ENCODE assay signal across 19 mouse cellular contexts in genomic region chr1:72069056-72069455, GRCm38 (mm10).
DNase-seq lines count a peak whose midpoint lies in the region; ATAC-seq and TF ChIP-seq lines count a peak whose summit lies in the region.
"Had no signal": no experiment of that assay in that cellular context is flagged by ENCODE, and none has a peak within 500 bp of the region (broad histone marks: within the 10 kb centered on the region; RNA-seq: fewer than 3 reads in every experiment).

No protein-coding gene starts in this region.

- no peak for DNase-seq in forebrain, embryonic 11.5 days (ENCODE audit: low spot score)
- DNase-seq in lung, adult 2 months = no peak
- DNase-seq in adipocyte (ENCODE audit: low spot score) = peak; percentile 20
- peak; percentile 41 for DNase-seq in midbrain, postnatal 0 days (ENCODE audit: low spot score)
- no peak for DNase-seq in left cerebral cortex, adult 11 months (ENCODE audit: low spot score)
- DNase-seq: cerebellum, adult 11-12 months; gastrocnemius, postnatal 36 days; kidney, postnatal 25 days; layer of hippocampus, adult 9-11 months; lung, postnatal 36 days; thymus, postnatal 14 days had no signal

- TF ChIP-seq POLR2A in lung, adult 2 months (IDR thresholded peaks at IDR 0.05; ENCODE audit: borderline replicate concordance, extremely low read depth, low read depth, low read length) = no peak

- WGBS in forebrain, embryonic 12.5 days = 50% methylated on average over 4 of the region's 4 CpGs
- 68% methylated on average over 4 of the region's 4 CpGs for WGBS in forebrain, embryonic 11.5 days
- 48% methylated on average over 4 of the region's 4 CpGs for WGBS in lung, embryonic 16.5 days
- WGBS in lung, adult 2 months = 47% methylated on average over 4 of the region's 4 CpGs
- 55% methylated on average over 4 of the region's 4 CpGs for WGBS in midbrain, postnatal 0 days

- no peaks in the 10 kb centered on the region for H3K9me3 ChIP-seq in forebrain, embryonic 12.5 days
- no peaks in the 10 kb centered on the region for H3K9me3 ChIP-seq in forebrain, embryonic 11.5 days (ENCODE audit: control insufficient read depth, low read length)
- H3K9me3 ChIP-seq in lung, embryonic 16.5 days (ENCODE audit: control insufficient read depth, low read length) = no peaks in the 10 kb centered on the region
- H3K9me3 ChIP-seq in midbrain, postnatal 0 days (ENCODE audit: low read length) = no peaks in the 10 kb centered on the region
- H3K9me3 ChIP-seq: embryonic facial prominence, embryonic 12.5 days; neural tube, embryonic 15.5 days had no signal

- peaks cover 9% of the 10 kb centered on the region; the same call in 1 of the 2 replicates for H3K4me1 ChIP-seq in forebrain, embryonic 12.5 days
- no peaks in the 10 kb centered on the region for H3K4me1 ChIP-seq in forebrain, embryonic 11.5 days (replicated peaks; ENCODE audit: control insufficient read depth, insufficient read depth, low read length)
- peaks cover 3% of the 10 kb centered on the region; the same call in 1 of the 2 replicates for H3K4me1 ChIP-seq in lung, embryonic 16.5 days (replicated peaks; ENCODE audit: control insufficient read depth, insufficient read depth, low read length)
- H3K4me1 ChIP-seq in lung, adult 2 months (ENCODE audit: control insufficient read depth, insufficient read depth, low read length) = 0 out of 2 replicates have a peak, but pooled peaks cover 2% of the 10 kb centered on the region
- no peaks in the 10 kb centered on the region for H3K4me1 ChIP-seq in midbrain, postnatal 0 days (ENCODE audit: insufficient read depth, low read length)
- H3K4me1 ChIP-seq: embryonic facial prominence, embryonic 12.5 days had no signal

- no peak overlapping the region for H3K27ac ChIP-seq in forebrain, embryonic 12.5 days
- H3K27ac ChIP-seq in forebrain, embryonic 11.5 days (ENCODE audit: low read depth, low read length) = no peak overlapping the region
- H3K27ac ChIP-seq in lung, embryonic 16.5 days (ENCODE audit: low read length) = peak overlapping the region; percentile 25; the same call in 1 of the 2 replicates
- H3K27ac ChIP-seq in midbrain, postnatal 0 days (ENCODE audit: low read depth, low read length) = no peak overlapping the region
- H3K27ac ChIP-seq: embryonic facial prominence, embryonic 12.5 days; neural tube, embryonic 15.5 days; stomach, postnatal 0 days had no signal

- no peak overlapping the region for H3K9ac ChIP-seq in forebrain, embryonic 12.5 days
- H3K9ac ChIP-seq in forebrain, embryonic 11.5 days (ENCODE audit: low read length) = no peak overlapping the region
- no peak overlapping the region for H3K9ac ChIP-seq in lung, embryonic 16.5 days (ENCODE audit: low read length)
- H3K9ac ChIP-seq in midbrain, postnatal 0 days (replicated peaks; ENCODE audit: low read length, poor library complexity, severe bottlenecking) = no peak overlapping the region
- H3K9ac ChIP-seq: embryonic facial prominence, embryonic 12.5 days; neural tube, embryonic 15.5 days had no signal

- peak; percentile 58; the same call in 1 of the 2 replicates for ATAC-seq in forebrain, embryonic 12.5 days (ENCODE audit: low FRiP score)
- ATAC-seq in forebrain, embryonic 11.5 days (replicated peaks; ENCODE audit: low FRiP score) = no peak
- peak; percentile 56; the same call in 1 of the 2 replicates for ATAC-seq in lung, embryonic 16.5 days (ENCODE audit: low read depth)
- ATAC-seq in midbrain, postnatal 0 days (ENCODE audit: low FRiP score) = no peak
- ATAC-seq in monocyte, adult 5-6 weeks (replicated peaks; ENCODE audit: insufficient number of reproducible peaks, low FRiP score, low TSS enrichment, poor library complexity, severe bottlenecking) = no peak
- ATAC-seq: intestine, embryonic 16.5 days had no signal

- no peaks in the 10 kb centered on the region for H3K36me3 ChIP-seq in forebrain, embryonic 12.5 days (replicated peaks)
- no peaks in the 10 kb centered on the region for H3K36me3 ChIP-seq in forebrain, embryonic 11.5 days (ENCODE audit: control insufficient read depth, insufficient read depth, low read length)
- no peaks in the 10 kb centered on the region for H3K36me3 ChIP-seq in lung, embryonic 16.5 days (ENCODE audit: control insufficient read depth, insufficient read depth, low read length)
- no peaks in the 10 kb centered on the region for H3K36me3 ChIP-seq in midbrain, postnatal 0 days (ENCODE audit: insufficient read depth, low read length)
- H3K36me3 ChIP-seq: embryonic facial prominence, embryonic 12.5 days; neural tube, embryonic 15.5 days had no signal

- TF ChIP-seq CTCF in lung, adult 2 months (IDR thresholded peaks at IDR 0.05; ENCODE audit: insufficient read depth, low read length) = no peak
- no peak for TF ChIP-seq CTCF in midbrain, postnatal 0 days (IDR thresholded peaks at IDR 0.05)

- H3K4me2 ChIP-seq in forebrain, embryonic 12.5 days = no peak overlapping the region
- H3K4me2 ChIP-seq in forebrain, embryonic 11.5 days (ENCODE audit: low read depth, low read length, severe bottlenecking) = no peak overlapping the region
- H3K4me2 ChIP-seq in lung, embryonic 16.5 days (ENCODE audit: low read depth, low read length) = no peak overlapping the region
- H3K4me2 ChIP-seq in midbrain, postnatal 0 days (ENCODE audit: low read depth, low read length, poor library complexity, severe bottlenecking) = no peak overlapping the region
- H3K4me2 ChIP-seq: embryonic facial prominence, embryonic 12.5 days; heart, embryonic 11.5 days; neural tube, embryonic 15.5 days had no signal

- H3K4me3 ChIP-seq in forebrain, embryonic 12.5 days (replicated peaks) = no peak overlapping the region
- no peak overlapping the region for H3K4me3 ChIP-seq in forebrain, embryonic 11.5 days (ENCODE audit: low read depth, low read length)
- no peak overlapping the region for H3K4me3 ChIP-seq in lung, embryonic 16.5 days (ENCODE audit: low read length)
- H3K4me3 ChIP-seq in lung, adult 2 months (replicated peaks; ENCODE audit: extremely low read depth, low read depth, low read length) = no peak overlapping the region
- H3K4me3 ChIP-seq in midbrain, postnatal 0 days (ENCODE audit: low read depth, low read length) = no peak overlapping the region
- H3K4me3 ChIP-seq: embryonic facial prominence, embryonic 12.5 days; neural tube, embryonic 15.5 days had no signal

- H3K27me3 ChIP-seq in forebrain, embryonic 12.5 days = no peaks in the 10 kb centered on the region
- no peaks in the 10 kb centered on the region for H3K27me3 ChIP-seq in forebrain, embryonic 11.5 days (ENCODE audit: control insufficient read depth, insufficient read depth, low read length)
- H3K27me3 ChIP-seq in lung, embryonic 16.5 days (ENCODE audit: control insufficient read depth, insufficient read depth, low read depth, low read length) = no peaks in the 10 kb centered on the region
- H3K27me3 ChIP-seq in midbrain, postnatal 0 days (ENCODE audit: insufficient read depth, low read length) = no peaks in the 10 kb centered on the region
- H3K27me3 ChIP-seq: embryonic facial prominence, embryonic 12.5 days; neural tube, embryonic 15.5 days had no signal

Comparison
In these comparisons a context has a peak if more than half of its experiments do, and no peak if none do; other contexts are left out.
1. ATAC-seq: peak in forebrain, embryonic 12.5 days (single experiment) and lung, embryonic 16.5 days (single experiment); none in forebrain, embryonic 11.5 days (single experiment), midbrain, postnatal 0 days (single experiment) and monocyte, adult 5-6 weeks (single experiment).
2. DNase-seq: peak in adipocyte (single experiment) and midbrain, postnatal 0 days (single experiment); none in forebrain, embryonic 11.5 days (single experiment), lung, adult 2 months (single experiment) and left cerebral cortex, adult 11 months (single experiment).